ENCODE assay signal across 8 mouse cellular contexts in genomic region chr17:26530590-26531081, GRCm38 (mm10). TPM values are rescaled to one million over a fixed set of nuclear protein-coding genes. Genes with fewer than 3 reads are reported as not detected.
DNase-seq lines count a peak whose midpoint lies in the region; ATAC-seq and TF ChIP-seq lines count a peak whose summit lies in the region.

No protein-coding gene starts in this region.

- 21% methylated on average over 3 of the region's 3 CpGs for WGBS in stomach, embryonic 15.5 days

- intact Hi-C loops in gastrocnemius, adult 2 months (cut with DNase I): no loop called here

- no peaks in the 10 kb centered on the region for H3K9me3 ChIP-seq in stomach, embryonic 15.5 days

- peak overlapping the region; percentile 89 for H3K27ac ChIP-seq in gastrocnemius, adult 2 months
- peak overlapping the region; percentile 48; the same call in 1 of the 2 replicates for H3K27ac ChIP-seq in stomach, embryonic 15.5 days

- H3K4me1 ChIP-seq in stomach, embryonic 15.5 days: peaks cover 10% of the 10 kb centered on the region; the same call in 1 of the 2 replicates

- no peak overlapping the region for H3K4me2 ChIP-seq in stomach, embryonic 15.5 days

- H3K9ac ChIP-seq in stomach, embryonic 15.5 days: no peak overlapping the region

- H3K36me3 ChIP-seq in stomach, embryonic 15.5 days: no peaks in the 10 kb centered on the region

- TF ChIP-seq CTCF in gastrocnemius, adult 2 months (IDR thresholded peaks at IDR 0.05): no peak

- peak; percentile 43 for DNase-seq in ovary, adult 18-20 months (ENCODE audit: low spot score)
- no peak for DNase-seq in ovary, postnatal 14 days (ENCODE audit: low spot score)
- peak; percentile 89 for DNase-seq in gastrocnemius, adult 2 months
- DNase-seq in kidney, postnatal 36 days: peak; percentile 46 to 73
- DNase-seq in spleen, postnatal 10 days (ENCODE audit: low spot score in 2 of 2): no peak
- DNase-seq in thymus, postnatal 4 days: no peak
- no peak for DNase-seq in left cerebral cortex, adult 11 months (ENCODE audit: low spot score)

- ATAC-seq in stomach, embryonic 15.5 days (ENCODE audit: insufficient read depth, low FRiP score, low read depth): no peak

- H3K4me3 ChIP-seq in gastrocnemius, adult 2 months: peak overlapping the region; percentile 33
- no peak overlapping the region for H3K4me3 ChIP-seq in stomach, embryonic 15.5 days (replicated peaks)

- no peaks in the 10 kb centered on the region for H3K27me3 ChIP-seq in stomach, embryonic 15.5 days (replicated peaks)

RNA-seq across cellular contexts. Expression of gene Ergic1, which starts 30.7 kb away (rescaled TPM):
- total RNA-seq in gastrocnemius, adult 2 months (2021): 10 to 100 TPM; 40.3 to 60.3 TPM
- polyA plus RNA-seq in stomach, embryonic 15.5 days (2015; fragmentation: Nextera tagmentation; extraction: Ambion mirVana): 106 and 113 TPM in 2 replicates

RNA-seq across cellular contexts. Expression of gene Dusp1, which starts 31.3 kb away (rescaled TPM):
- 10 to 100 TPM; 73.0 to 89.6 TPM for total RNA-seq in gastrocnemius, adult 2 months (2021)
- 15.8 and 19.3 TPM in 2 replicates for polyA plus RNA-seq in stomach, embryonic 15.5 days (2015; fragmentation: Nextera tagmentation; extraction: Ambion mirVana)

Comparison
In these comparisons a context has a peak if more than half of its experiments do, and no peak if none do; other contexts are left out.
1. DNase-seq: peak in ovary, adult 18-20 months (single experiment), gastrocnemius, adult 2 months (single experiment) and kidney, postnatal 36 days (2 of 2); none in ovary, postnatal 14 days (single experiment), spleen, postnatal 10 days (0 of 2), thymus, postnatal 4 days (single experiment) and left cerebral cortex, adult 11 months (single experiment).